Mouse (Mus musculus) forebrain, embryonic 11.5 days (tissue): Measurements from ENCODE around the gene Gm4985. TPM values are rescaled to one million over a fixed set of nuclear protein-coding genes. Genes with fewer than 3 reads are reported as not detected.
"Not testable (repeated sequence)": the region's sequence is repeated elsewhere in the genome, so short reads cannot be mapped to it uniquely, and the experiment has no call there.

Experiments
- ATAC-seq: fragments of 200-750 bp; cut with Nextera tagmentation; replicated peaks from 2 replicates; pipeline ENCODE4 v1.8.0; 2017; ENCODE audit warnings: moderate TSS enrichment; ENCODE audit not compliant: low FRiP score
- DNase-seq: peaks from one replicate; pipeline ENCODE4 v3.0.0-alpha.2; 2017; ENCODE audit warnings: low spot score
- H3K27ac ChIP-seq: fragments of 300-500 bp; sonication (generic); 2 replicates; pipeline ENCODE4 v1.5.1; 2014; ENCODE audit warnings: low read depth, low read length
- H3K27me3 ChIP-seq: fragments of 300-500 bp; sonication (generic); 2 replicates; pipeline ENCODE4 v1.6.1; 2014; ENCODE audit warnings: mild to moderate bottlenecking, low read length, mixed read lengths; ENCODE audit not compliant: control insufficient read depth, insufficient read depth
- H3K36me3 ChIP-seq: fragments of 300-500 bp; sonication (generic); 2 replicates; pipeline ENCODE4 v1.6.1; 2014; ENCODE audit warnings: mild to moderate bottlenecking, low read length, moderate library complexity, mixed read lengths; ENCODE audit not compliant: control insufficient read depth, insufficient read depth
- H3K4me1 ChIP-seq: fragments of 300-500 bp; sonication (generic); replicated peaks from 2 replicates; pipeline ENCODE4 v1.6.1; 2014; ENCODE audit warnings: low read length, mixed read lengths; ENCODE audit not compliant: control insufficient read depth, insufficient read depth
- H3K4me2 ChIP-seq: fragments of 300-500 bp; sonication (generic); 2 replicates; pipeline ENCODE4 v1.6.1; 2014; ENCODE audit warnings: low read depth, mild to moderate bottlenecking, low read length, moderate library complexity, mixed read lengths; ENCODE audit not compliant: severe bottlenecking
- H3K4me3 ChIP-seq: fragments of 300-500 bp; sonication (generic); 2 replicates; pipeline ENCODE4 v1.5.1; 2014; ENCODE audit warnings: low read depth, low read length
- H3K9ac ChIP-seq: fragments of 300-500 bp; sonication (generic); 2 replicates; pipeline ENCODE4 v1.6.1; 2014; ENCODE audit warnings: low read length
- H3K9me3 ChIP-seq: fragments of 300-500 bp; sonication (generic); 2 replicates; pipeline ENCODE4 v1.6.1; 2016; ENCODE audit warnings: low read length, mixed read lengths; ENCODE audit not compliant: control insufficient read depth
- WGBS: fragments of 180-500 bp; shearing (Covaris S2); extraction: QIAGEN DNeasy Blood & Tissue Kit; methylation state at CpG from one replicate; pipeline ENCODE4 v1.1.7; 2014; 5-methylcytosine and 5-hydroxymethylcytosine counted together
- microRNA-seq: library from miRNA; unstranded; fragments of <30 nt; microRNA quantifications from one replicate; pipeline ENCODE4, GENCODE M21; 2016; ENCODE audit not compliant: insufficient number of aligned reads
- polyA plus RNA-seq: library from polyadenylated mRNA; unstranded; fragments of >200 nt; fragmentation: Nextera tagmentation; extraction: Ambion mirVana; gene quantifications from 2 replicates; pipeline ENCODE4 v1.2.1, GENCODE M21; 2014

Gene Gm4985
- not detected in 2 replicates for polyA plus RNA-seq

- not testable (repeated sequence) for H3K27me3 ChIP-seq, DNase-seq, H3K27ac ChIP-seq, H3K4me2 ChIP-seq, H3K36me3 ChIP-seq, H3K4me3 ChIP-seq, H3K4me1 ChIP-seq, H3K9me3 ChIP-seq, ATAC-seq, H3K9ac ChIP-seq
- WGBS = 86% methylated on average over 8 of the region's 8 CpGs
Measured at GRCm38 (mm10) chrX:23958834-23959233, at the start of gene Gm4985. Gene Gm4985 (minus strand): TSS chrX:23958934.

GRCm38 (mm10) chrX:23954161-23954560 is 4.6 kb downstream of the Gm4985 start:
- no peaks in the 10 kb centered on the region for H3K27me3 ChIP-seq
- no peaks in the 10 kb centered on the region for H3K9me3 ChIP-seq
- H3K9ac ChIP-seq = no peak overlapping the region
- H3K4me3 ChIP-seq = no peak overlapping the region
- no peaks in the 10 kb centered on the region for H3K36me3 ChIP-seq
- H3K4me1 ChIP-seq = no peaks in the 10 kb centered on the region
- H3K4me2 ChIP-seq = no peak overlapping the region
- ATAC-seq (no peak), DNase-seq (no peak)
- WGBS = 46% methylated on average over 2 of the region's 2 CpGs
- H3K27ac ChIP-seq = no peak overlapping the region

Small RNA genes lying within 50 kb of the gene (microRNA-seq; reads per million reads assigned to microRNA genes)
- not detected for gene Gm25299

Other genes with a start within 250 kb of the Gm4985 start
- not detected in 2 replicates for gene Gm4907, start 76.4 kb downstream of the Gm4985 start, polyA plus RNA-seq